Mouse (Mus musculus): Measurements from ENCODE around the gene Pibf1.

Gene Pibf1

DNA sequence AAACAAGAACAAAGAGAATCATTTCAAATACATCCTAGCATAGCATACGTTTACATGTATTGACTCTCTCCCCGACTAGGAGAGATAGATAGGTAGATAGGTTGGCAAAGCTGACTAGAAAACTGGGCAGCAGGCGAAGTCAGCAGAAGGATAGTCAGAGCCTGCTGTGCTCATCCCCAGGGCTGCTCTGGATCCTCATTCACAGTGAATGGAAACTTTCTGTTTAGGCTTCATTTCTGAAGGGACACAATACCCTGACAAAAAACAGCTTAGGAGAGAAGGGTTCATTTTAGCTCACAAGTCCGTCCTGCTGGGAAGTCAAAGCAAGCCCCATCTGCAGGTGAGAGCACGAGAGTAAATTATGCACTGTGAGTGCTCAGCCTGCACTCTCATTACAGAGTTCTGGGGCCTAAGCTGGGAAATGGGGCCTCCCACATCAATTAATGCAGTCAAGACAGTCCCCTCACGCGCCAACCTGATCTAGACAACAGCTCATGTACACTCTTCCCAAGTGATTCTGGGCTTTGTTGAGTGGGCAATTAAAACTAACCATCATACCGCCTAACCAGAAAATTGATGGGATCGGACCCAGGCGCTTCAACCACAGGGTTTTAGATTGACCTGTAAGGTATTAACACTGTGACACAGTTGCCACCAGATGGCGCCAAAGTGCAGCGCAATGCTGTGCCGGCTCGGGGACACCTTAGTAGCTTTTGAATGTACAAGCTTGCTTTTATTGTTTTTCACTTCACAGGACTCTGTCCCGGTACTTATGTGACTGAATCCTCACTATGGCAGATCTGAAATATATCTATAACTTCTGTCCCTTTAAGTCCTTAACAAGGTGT is 42.8 kb downstream of the Pibf1 start:
- DNase-seq = peak; percentile 96

DNA sequence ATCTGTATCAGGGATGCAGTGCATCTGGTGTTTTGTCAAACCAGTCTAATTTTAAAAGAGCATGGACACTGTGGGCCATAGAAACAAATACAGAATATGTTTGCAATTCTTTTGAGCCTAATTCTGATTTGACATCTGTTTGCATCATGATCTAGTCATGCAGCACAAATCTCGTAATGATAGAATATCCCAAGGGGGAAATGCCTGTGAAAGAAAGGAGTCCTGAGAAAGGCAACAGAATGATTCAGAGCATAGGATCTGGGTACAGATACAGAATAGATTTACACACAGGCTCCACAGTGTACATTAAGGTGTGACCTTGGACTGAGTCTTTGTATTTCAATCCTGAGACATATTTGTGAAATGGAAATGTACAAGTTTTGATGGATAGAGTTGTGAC is 47.6 kb downstream of the Pibf1 start:
- no peak for DNase-seq

DNA sequence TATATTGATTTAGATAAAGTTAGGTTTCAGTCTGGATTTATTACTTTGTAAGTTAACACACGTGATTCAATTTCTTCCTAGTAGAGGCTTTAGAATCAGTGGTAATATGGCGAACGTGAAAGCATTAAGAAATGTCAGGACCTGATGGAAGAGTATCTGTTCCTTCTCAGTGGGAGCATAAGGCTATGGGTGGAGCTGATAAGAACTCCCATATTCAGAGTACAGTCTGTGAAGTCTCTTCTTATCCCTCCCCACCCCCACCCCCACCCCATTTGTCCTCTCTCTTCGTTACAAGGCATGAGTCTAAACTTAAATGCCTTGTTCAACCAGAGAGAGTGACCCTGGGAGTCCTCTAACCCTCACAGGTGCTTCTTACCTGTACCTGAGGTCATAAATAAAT is 53.5 kb downstream of the Pibf1 start:
- DNase-seq = no peak

DNA sequence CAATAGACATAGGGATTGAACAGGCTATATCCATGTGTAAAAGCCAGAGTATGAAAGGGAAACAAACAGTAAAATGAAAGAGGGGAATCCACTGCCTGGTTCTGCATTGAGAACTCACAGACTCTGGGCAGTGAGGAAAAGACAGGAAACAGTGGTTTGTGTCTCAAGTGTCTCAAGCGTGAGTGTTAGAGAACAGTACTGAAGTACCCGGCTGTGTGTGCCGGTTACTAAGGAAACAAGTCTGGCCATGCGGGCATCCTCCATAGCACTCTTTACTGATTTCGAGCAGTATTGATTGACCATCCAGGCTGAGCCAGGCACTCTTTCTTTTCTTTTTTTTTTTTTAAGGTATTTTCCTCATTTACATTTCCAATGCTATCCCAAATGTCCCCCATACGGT is 60.7 kb downstream of the Pibf1 start:
- DNase-seq = no peak

DNA sequence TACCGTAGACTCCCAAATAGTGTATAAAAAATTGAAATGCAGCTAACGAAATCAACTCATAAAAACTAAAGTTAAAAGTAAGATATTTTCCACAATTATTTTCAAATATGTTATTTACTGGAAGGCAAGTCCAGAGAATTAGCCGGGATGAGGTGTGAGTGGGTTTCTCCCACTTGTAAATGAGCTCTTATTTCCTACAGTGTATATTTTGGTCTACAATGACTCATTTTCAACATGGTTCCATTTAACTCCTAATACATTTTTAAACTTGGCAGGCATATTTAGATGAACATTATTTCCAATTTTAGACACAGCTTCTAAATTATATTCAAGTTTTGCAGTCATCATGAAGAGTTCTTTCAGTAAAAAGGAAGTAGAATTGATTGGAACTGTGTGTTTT is 63.8 kb downstream of the Pibf1 start:
- DNase-seq = no peak

DNA sequence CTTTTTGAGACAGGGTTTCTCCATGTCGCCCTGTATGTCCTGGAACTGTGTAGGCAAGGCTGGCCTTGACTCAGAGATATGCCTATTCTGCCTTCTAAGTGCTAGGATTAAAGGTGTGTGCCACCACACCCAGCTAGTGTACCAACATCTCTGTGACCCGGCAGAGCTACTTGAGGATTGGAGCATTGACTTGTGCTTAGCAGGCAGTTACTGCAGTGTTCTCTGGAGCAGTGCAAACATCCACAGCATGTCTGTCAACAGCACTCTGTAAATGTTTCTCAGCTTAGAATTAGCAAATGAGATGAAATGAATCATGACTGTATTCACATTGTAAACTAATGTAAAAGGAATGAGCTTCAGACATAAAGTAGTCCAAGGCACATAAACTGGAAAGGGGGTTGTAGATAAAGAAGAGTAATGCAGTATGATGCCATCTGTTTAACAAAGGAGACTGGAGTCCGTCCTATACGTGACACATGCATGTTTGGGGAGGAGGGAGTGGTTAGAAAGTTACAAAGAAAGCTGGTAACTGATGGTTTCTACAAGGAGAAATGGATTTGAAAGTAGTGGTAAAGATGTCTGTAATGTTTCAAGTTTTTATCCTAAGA is 75.0 kb downstream of the Pibf1 start:
- no peak for DNase-seq

DNA sequence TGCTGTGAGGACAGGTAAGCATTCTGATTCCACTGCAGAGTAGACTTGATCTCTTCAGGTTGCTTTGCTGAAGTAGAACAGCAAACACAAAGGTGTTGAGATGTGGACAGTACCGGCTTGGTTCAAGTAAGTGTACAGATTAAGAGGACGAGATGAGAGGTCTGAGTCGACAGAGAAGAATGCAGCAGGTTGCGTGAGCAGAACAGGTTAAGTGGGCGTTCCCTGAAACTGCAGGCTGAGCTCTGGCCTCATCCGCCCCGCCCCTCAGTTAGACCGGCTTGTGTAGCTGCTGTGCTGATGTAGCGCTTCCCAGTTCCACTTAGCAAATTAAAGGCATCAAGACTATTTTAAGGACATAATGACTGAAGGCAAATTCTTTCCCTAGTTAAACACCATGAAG is 77.3 kb downstream of the Pibf1 start:
- no peak for DNase-seq

DNA sequence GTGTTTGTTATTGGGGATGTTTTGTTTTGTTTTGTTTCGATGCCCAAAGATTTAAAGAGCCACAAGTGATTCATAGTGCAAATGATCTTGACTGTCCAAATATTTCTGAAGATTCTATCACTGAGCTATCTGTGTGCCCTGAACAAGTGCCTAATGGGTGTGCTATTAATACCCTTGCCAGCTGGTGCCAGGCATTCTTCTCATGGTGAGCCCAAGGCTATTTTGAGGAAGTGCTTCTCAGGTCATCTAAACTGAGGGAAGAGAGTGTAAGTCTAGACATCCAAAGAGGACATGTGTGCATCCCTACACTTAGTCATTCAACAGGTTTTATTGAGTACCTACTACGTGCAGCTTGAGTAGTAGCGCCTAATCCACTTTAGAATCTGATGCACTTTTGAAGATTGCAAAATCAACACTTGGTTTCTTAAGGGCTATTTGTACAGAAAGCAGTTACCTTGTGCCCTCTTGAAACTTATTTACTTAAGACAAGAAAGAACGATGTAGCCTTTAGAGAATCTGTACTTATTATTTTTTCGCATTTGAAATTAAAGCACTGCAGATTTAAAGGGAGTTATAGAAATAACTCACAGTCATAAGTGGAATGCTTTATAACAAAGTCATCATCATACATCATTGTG is 91.0 kb downstream of the Pibf1 start:
- DNase-seq = no peak

DNA sequence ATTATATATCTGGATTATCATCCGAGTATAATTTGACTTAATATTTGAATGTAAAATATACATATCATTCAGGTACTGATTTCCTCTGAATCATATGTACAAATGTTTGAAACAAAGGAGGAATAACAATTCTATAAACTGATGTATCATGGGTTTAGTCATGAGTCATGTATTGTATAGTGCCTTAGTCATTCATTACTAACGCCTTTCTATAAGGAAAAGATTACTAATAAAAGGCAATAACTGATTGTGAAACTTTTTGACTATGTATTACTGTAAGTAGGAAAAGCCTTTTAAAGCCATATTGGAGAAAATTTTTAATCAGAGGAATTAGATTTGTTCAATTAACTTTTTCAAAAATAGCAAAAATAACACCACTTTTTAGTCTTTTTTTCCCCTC is 106.6 kb downstream of the Pibf1 start:
- no peak for DNase-seq

DNA sequence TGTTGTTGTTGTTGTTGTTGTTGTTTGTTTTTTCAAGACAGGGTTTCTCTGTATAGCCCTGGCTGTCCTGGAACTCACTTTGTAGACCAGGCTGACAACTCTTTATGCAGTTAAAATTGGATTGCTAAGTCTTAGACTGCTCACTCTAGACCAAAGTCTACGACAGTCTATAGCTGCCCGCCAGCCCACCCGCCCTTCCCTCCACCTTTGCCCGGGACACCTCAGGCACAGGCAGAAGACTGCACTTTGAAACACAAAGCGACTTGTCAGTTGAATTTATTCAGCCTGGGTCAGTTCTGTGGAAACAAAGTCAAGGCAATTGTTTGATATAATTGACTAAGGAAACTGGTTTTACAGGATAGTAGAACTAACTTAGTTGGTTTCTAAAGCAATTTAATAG is 107.4 kb downstream of the Pibf1 start:
- DNase-seq = no peak

DNA sequence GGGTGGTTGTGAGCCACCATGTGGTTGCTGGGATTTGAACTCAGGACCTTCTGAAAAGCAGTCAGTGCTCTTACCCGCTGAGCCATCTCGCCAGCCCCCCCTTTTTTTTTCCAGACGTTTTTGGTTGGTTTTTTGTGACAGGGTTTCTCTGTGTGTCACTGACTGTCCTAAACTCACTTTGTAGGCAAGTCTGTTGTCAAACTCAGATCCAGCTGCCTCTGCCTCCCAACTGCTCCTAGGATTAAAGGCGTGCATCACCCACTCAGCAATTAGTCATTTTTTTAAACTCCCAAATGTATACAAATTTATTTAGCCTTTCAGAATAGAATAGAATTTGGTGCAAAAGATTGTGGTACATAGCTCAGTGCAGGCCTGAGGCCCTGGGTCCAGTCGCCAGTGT is 111.2 kb downstream of the Pibf1 start:
- DNase-seq = no peak

DNA sequence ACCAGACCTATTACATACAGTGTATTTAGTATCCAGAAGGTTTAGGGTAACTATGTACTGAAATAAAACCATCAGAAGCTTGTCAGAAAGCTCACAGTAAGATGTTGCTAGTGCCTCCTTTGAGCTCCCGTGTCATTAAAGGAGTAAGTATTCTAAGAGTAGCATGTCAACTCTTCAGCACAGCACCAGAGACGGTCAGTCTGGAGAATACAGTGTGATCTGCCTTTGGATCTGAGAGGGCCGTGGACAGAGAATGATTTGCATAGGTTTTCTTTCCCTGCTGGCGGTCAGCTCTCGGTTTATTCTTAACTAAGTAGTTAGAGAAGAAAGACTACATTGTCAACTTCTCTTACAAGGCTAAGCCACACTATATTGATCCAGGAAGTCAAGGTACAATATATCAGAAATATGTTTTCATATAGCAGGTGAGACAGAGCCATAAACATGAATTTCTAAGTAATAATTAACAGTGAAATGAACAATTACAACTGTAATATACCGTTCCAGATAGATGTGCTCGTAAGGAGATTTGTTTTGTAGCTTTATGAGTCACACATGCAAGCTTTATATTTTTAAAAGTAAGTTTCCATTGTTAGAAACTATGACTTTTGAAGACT is 119.3 kb downstream of the Pibf1 start:
- no peak for DNase-seq

DNA sequence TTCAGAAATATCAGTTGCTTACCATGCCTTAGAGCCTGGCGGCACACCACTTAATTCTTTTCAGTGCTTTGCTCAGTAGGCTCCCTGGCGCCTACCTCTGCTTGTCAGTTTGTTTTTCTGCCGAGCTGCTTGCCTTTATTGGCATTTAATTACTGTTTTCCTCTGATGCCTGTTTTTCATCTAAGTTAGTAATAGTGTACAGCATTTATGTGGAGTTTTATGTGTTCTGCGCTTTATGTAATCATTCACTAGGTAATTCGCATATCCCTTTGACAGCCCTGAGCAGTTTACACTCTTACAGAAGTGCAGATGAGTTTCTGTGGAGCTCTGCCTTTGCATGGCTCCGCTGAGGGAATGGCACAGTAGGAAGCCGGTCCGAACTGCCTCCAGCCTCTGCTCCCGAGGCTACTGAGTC is 120.5 kb downstream of the Pibf1 start:
- no peak for DNase-seq

DNA sequence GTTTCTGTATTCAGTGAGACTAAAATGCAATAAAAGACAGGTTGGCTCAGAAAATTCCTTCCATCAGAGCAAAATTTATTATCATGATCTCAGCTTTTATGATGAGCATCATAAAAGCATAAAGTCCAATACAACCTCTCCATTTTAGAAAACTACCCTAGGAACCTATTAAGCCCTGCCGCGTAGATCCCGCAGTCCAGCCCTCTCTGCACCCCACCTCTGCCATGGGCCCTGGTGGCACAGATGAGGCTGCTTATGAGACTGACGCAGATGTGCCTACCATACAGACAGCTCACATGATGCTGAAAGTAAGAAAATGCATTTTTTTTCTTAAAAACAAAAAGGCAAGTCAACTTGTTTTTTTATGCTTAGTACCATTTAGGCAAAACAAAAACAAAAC is 126.7 kb downstream of the Pibf1 start:
- DNase-seq = no peak

DNA sequence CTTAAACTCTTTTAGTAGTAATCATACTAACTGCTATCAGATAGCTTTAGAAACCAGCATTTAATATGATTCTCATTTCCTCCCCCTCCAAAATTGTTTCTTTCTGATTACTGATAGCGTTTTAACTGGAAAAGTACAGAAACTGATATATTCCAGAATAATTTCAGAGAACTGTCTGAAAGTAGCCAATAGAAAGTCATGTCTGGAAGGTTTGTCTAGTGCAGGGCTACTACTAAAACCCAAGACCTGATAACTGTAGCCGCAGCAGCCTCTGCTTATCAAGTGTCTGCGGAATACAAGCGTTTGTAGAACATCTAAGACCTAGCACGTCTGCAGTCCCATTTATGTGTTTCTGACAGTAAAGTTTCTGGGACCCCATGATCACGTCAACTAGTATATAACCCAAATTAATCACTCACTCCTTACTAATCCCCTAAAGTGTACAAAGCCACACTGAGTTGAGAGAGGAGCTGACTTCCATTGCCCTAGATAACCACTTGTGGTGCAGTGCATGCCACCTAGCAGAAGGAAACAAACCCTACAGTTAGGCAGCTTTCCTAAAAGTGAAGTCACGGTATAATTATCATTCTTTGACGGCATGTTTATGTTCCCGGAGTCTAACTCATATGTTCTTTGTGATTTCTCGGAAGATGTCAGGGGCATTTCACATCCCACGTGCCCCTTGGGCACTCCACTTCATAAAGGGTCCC is 130.0 kb downstream of the Pibf1 start:
- DNase-seq = no peak

DNA sequence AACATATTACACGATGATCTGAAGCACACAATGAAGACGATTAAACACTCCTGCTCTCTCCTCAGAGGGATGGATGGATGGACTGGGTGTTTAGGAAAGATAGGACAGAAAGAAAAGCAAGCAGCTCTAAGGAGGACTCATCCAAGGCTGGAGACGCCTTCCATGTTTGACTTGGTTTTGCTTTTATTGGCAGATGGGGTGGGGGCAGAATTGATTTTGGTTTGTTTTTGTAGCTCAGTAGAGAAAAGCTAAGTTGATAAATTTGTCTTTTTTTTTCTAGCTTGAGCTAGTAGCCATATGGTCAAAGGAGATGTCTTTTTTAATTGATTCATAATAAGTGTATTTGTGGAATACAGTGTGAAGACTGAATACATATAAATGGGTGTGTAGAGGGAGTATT is 133.8 kb downstream of the Pibf1 start:
- DNase-seq = no peak

DNA sequence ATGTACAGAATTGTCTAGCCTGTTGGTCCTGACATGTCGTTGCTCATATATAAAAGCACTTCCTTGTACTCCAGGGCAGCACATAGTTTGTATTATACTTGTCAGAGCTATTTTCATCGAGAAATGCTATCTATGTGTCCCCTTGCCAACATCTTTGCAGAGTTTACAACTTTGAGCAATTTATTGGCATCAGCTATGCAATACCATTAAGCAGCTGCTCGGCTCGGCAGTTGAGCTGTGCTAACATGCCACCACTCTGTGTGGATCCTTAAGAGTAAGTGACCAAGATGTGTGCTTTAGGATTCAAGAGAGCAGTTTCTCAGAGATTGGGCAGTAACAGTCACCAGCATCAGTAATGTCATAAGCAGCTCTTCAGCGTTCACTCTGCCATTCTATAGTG is 137.9 kb downstream of the Pibf1 start:
- no peak for DNase-seq

DNA sequence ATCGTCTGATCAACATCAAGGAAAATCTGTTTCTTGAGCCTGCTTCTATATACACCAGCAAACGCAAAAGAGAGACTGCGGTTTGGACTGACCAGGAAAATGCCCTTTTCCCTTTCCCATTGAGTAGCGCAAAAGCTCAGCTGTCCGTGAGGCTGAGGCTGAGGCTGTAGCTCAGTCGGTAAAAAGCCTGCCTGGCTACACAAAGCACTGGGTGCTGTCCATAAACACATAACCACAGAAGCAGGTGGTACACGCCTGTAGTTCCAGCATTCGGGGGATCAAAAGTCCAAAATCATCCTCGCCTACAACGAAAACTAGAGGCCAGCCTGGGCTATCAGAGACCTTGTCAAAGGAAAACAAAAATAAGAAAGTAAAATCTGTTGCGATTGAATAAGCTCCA is 141.3 kb downstream of the Pibf1 start:
- DNase-seq = no peak

DNA sequence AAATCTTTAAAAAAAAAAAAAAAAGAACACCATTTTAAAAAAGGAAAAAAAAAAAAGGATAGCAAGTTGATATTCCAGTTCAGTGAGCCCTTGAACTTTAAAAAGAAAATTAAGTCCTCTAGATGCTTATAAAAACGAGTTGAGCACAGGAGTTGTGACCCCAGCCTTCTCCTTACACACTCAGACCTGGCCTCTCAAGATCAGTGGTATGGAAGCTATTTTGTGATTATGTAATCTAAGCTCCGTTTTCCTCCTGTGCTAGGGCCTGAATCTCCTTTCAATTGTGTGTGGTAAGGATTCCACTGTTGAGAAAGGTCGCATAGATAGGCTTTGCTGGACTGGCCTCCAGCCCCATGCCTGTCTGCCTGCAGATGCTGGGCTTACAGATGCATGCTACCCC is 145.3 kb downstream of the Pibf1 start:
- DNase-seq = no peak

DNA sequence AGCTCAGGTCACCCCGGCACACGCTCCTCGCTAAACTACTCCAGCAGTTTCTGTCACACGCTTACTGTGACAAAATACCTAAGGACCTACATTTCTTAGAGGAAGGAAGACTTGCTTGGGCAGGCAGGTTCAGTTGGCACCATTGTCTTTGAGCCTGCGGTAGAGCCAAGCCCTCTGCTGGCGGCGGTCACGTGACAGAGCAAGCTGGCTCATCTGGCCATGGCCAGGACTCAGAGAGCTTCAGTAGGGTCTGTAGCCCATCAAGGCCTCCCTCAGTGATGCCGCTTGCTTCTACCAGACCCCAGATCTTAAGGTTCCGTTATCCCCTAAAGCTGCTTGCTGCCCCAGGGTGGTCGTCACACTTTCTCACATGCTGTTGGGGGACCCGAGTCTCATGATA is 162.8 kb downstream of the Pibf1 start:
- DNase-seq = no peak

DNA sequence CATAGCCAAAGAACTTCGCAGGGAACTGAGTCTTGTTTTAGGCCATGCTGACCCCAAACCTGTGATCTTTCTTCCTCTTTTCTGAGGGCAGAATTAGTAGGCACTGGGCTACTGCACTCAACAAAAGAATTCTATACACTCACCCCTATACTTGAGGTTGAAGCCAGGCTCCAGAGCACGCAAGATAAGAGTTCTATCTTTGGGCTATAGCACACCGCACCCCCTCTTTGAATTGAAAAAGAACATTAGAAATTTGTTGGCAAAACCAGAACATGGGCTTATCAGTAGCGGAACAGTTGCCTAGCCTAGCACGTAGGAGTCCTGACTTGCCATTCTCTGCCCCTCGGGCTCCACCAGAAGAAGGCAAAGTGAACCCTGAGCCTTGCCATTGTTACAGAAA is 164.6 kb downstream of the Pibf1 start:
- no peak for DNase-seq

DNA sequence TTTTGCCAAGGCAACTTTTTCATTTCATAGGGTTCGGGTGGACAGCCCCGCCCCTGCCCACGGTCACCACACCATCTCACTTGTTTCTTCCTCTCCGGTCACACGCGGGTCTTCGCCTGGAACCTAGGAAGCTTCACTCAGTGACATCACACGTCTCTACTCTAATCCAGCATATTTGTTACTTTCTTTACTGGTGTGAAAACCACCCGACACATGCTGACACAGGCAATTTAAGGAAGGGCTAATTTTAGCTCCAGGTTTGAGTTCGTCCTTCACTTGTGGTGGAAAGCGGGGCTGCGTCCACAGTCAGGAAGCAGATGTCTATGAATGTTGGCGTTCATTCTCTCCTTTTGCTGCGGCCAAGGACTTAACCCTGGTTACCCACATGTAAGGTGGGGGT is 166.6 kb downstream of the Pibf1 start:
- DNase-seq = no peak

DNA sequence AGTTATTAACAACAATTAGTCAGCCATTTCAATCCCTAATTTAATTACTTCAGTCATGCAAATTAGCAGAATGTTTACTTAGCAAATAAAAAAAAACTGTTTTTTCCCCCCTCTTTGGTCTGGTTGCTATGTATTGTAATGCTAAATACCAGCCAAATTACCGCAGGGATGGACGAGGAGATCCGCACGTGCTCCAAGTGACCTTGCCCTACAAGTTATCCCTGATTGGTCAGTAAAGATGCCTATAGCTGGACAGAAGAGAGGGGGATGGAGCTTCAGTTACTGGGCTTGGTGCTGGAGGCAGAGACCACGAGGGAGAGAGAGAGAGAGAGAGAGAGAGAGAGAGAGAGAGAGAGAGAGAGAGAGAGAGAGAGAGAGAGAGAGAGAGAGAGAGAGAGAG is 167.5 kb downstream of the Pibf1 start:
- no peak for DNase-seq

Data from right cerebral cortex, postnatal 4 days (tissue).